Mouse (Mus musculus): ENCODE results near the gene Ppp1r37. TPM values are rescaled to one million over a fixed set of nuclear protein-coding genes. Genes with fewer than 3 reads are reported as not detected.

The Ppp1r37 gene
- total RNA-seq, 1 experiment = 25.3 TPM

GRCm38 (mm10) chr7:19565803-19566202, 2.9 kb upstream of the Ppp1r37 start:
- Histone ChIP-seq H3K4me1 (ENCODE audit: control insufficient read depth in 2 of 2, insufficient read depth in 2 of 2, low read length in 2 of 2, poor library complexity in 1 of 2) (peaks cover 0 to 15% of the 10 kb centered on the region in 2 experiments; a peak in 3 of 4 replicates), H3K4me3 (ENCODE audit: insufficient read depth in 1 of 2, low read depth in 1 of 2, low read length in 2 of 2, poor library complexity in 1 of 2, severe bottlenecking in 1 of 2) (no peak overlapping the region), H3K9me3 (ENCODE audit: control insufficient read depth, insufficient read depth, low read depth, low read length) (no peaks in the 10 kb centered on the region), H3K27ac (ENCODE audit: insufficient read depth, low read depth, low read length, poor library complexity, severe bottlenecking) (no peak overlapping the region), H3K36me3 (ENCODE audit: control insufficient read depth, insufficient read depth, low read length, poor library complexity, severe bottlenecking) (peaks cover 21% of the 10 kb centered on the region), H3K9ac (ENCODE audit: insufficient read depth, low read depth, low read length, poor library complexity, severe bottlenecking) (no peak overlapping the region)
- DNase-seq (ENCODE audit: low read depth, low spot score) = no peak
- in situ Hi-C loops (cut with MboI; ENCODE audit: low sequenced_read_pairs in 2 of 2, unreplicated experiment in 2 of 2) = no loop called here
- TF ChIP-seq HCFC1 (IDR thresholded peaks at IDR 0.05; ENCODE audit: borderline replicate concordance, insufficient read depth, low read length) (no peak), ZC3H11A (IDR thresholded peaks at IDR 0.05; ENCODE audit: borderline replicate concordance, low read depth, low read length) (no peak), ZNF384 (IDR thresholded peaks at IDR 0.05; ENCODE audit: low read depth, low read length) (no peak), MAFK (IDR thresholded peaks at IDR 0.05; ENCODE audit: insufficient read depth, low read depth, low read length) (no peak), CHD2 (IDR thresholded peaks at IDR 0.05; ENCODE audit: low read depth, low read length) (no peak)

DNA sequence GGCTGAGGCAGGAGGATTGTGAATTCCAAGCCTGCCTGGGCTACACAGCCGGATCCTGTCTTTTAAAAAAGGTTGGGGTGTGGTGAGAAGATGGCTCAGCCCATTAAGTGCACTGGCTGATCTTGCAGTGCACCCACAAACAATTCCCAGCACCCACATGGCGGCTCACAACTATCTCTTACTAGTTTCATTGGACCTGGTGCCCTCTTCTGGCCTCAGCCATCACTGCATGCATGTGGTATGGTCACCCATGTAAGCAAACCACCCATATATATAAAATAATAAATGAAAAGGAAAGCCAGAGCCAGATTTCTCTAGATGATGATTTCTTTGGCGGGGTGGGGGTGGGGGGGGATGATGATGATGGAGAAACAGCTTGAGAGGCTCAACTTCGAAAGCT, 1.6 kb upstream of the Ppp1r37 start:
- no peak overlapping the region for H3K4me3 ChIP-seq (ENCODE audit: insufficient read depth in 1 of 2, low read depth in 1 of 2, low read length in 2 of 2, poor library complexity in 1 of 2, severe bottlenecking in 1 of 2)
- no peaks in the 10 kb centered on the region for H3K9me3 ChIP-seq (ENCODE audit: control insufficient read depth, insufficient read depth, low read depth, low read length)
- H3K36me3 ChIP-seq (ENCODE audit: control insufficient read depth, insufficient read depth, low read length, poor library complexity, severe bottlenecking) = peaks cover 15% of the 10 kb centered on the region
- no peak overlapping the region for H3K27ac ChIP-seq (ENCODE audit: insufficient read depth, low read depth, low read length, poor library complexity, severe bottlenecking)
- no peak for DNase-seq (ENCODE audit: low read depth, low spot score)
- in situ Hi-C loops (cut with MboI; ENCODE audit: low sequenced_read_pairs in 2 of 2, unreplicated experiment in 2 of 2) = no loop called here
- H3K9ac ChIP-seq (ENCODE audit: insufficient read depth, low read depth, low read length, poor library complexity, severe bottlenecking) = no peak overlapping the region
- TF ChIP-seq HCFC1 (IDR thresholded peaks at IDR 0.05; ENCODE audit: borderline replicate concordance, insufficient read depth, low read length) (no peak), ZC3H11A (IDR thresholded peaks at IDR 0.05; ENCODE audit: borderline replicate concordance, low read depth, low read length) (no peak), CHD2 (IDR thresholded peaks at IDR 0.05; ENCODE audit: low read depth, low read length) (no peak), ZNF384 (IDR thresholded peaks at IDR 0.05; ENCODE audit: low read depth, low read length) (no peak), MAFK (IDR thresholded peaks at IDR 0.05; ENCODE audit: insufficient read depth, low read depth, low read length) (no peak)
- peaks cover 0 to 9% of the 10 kb centered on the region in 2 experiments; a peak in 3 of 4 replicates for H3K4me1 ChIP-seq (ENCODE audit: control insufficient read depth in 2 of 2, insufficient read depth in 2 of 2, low read length in 2 of 2, poor library complexity in 1 of 2)

DNA sequence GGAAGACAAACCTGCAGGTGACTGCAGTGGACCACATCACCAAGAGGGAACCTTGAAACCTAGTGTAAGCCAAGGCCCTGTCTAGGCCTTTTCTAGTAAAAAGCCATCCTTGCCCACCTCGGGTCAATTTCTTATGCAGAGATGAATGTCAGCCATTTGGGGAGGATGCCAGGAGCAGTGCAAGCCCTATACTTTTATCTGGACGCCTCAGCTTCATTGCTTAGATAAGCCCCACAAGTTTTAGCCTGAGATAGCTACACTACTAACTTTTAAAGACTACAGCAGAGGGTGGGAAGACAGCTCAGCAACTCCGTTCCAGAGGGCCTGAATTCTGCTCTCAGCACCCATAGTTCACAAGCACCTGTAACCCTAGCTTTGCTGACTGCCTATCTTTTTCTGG, 1.0 kb upstream of the Ppp1r37 start:
- DNase-seq (ENCODE audit: low read depth, low spot score) = no peak

GRCm38 (mm10) chr7:19561765-19562642, 872 bp downstream of the Ppp1r37 start:
- H3K27ac ChIP-seq (ENCODE audit: insufficient read depth, low read depth, low read length, poor library complexity, severe bottlenecking) = 0 out of 2 replicates have a peak overlapping the region, but pooled peaks have one; percentile 41
- peak overlapping the region; percentile 81 to 92 for H3K4me3 ChIP-seq (ENCODE audit: insufficient read depth in 1 of 2, low read depth in 1 of 2, low read length in 2 of 2, poor library complexity in 1 of 2, severe bottlenecking in 1 of 2)
- no peaks in the 10 kb centered on the region for H3K9me3 ChIP-seq (ENCODE audit: control insufficient read depth, insufficient read depth, low read depth, low read length)
- H3K4me1 ChIP-seq (ENCODE audit: control insufficient read depth in 2 of 2, insufficient read depth in 2 of 2, low read length in 2 of 2, poor library complexity in 1 of 2) = peaks cover 2 to 8% of the 10 kb centered on the region in 2 experiments; a peak in 1 of 4 replicates
- in situ Hi-C loops (cut with MboI; ENCODE audit: low sequenced_read_pairs in 2 of 2, unreplicated experiment in 2 of 2) = no loop called here
- H3K36me3 ChIP-seq (ENCODE audit: control insufficient read depth, insufficient read depth, low read length, poor library complexity, severe bottlenecking) = peaks cover 22% of the 10 kb centered on the region
- peak overlapping the region; percentile 90 for H3K9ac ChIP-seq (ENCODE audit: insufficient read depth, low read depth, low read length, poor library complexity, severe bottlenecking)
- DNase-seq (ENCODE audit: low read depth, low spot score) = peak; percentile 75
- TF ChIP-seq HCFC1 (IDR thresholded peaks at IDR 0.05; ENCODE audit: borderline replicate concordance, insufficient read depth, low read length) (peak; percentile 72; the same call in 1 of the 2 replicates), MAFK (IDR thresholded peaks at IDR 0.05; ENCODE audit: insufficient read depth, low read depth, low read length) (no peak), ZC3H11A (IDR thresholded peaks at IDR 0.05; ENCODE audit: borderline replicate concordance, low read depth, low read length) (peak; percentile 100), CHD2 (IDR thresholded peaks at IDR 0.05; ENCODE audit: low read depth, low read length) (no peak), ZNF384 (IDR thresholded peaks at IDR 0.05; ENCODE audit: low read depth, low read length) (no peak)

More for the DNA sequence above, 1.0 kb upstream of the Ppp1r37 start:
- Histone ChIP-seq H3K9me3 (ENCODE audit: control insufficient read depth, insufficient read depth, low read depth, low read length) (no peaks in the 10 kb centered on the region), H3K36me3 (ENCODE audit: control insufficient read depth, insufficient read depth, low read length, poor library complexity, severe bottlenecking) (peaks cover 15% of the 10 kb centered on the region), H3K9ac (ENCODE audit: insufficient read depth, low read depth, low read length, poor library complexity, severe bottlenecking) (no peak overlapping the region), H3K4me3 (ENCODE audit: insufficient read depth in 1 of 2, low read depth in 1 of 2, low read length in 2 of 2, poor library complexity in 1 of 2, severe bottlenecking in 1 of 2) (no peak overlapping the region), H3K27ac (ENCODE audit: insufficient read depth, low read depth, low read length, poor library complexity, severe bottlenecking) (no peak overlapping the region), H3K4me1 (ENCODE audit: control insufficient read depth in 2 of 2, insufficient read depth in 2 of 2, low read length in 2 of 2, poor library complexity in 1 of 2) (peaks cover under 1 to 9% of the 10 kb centered on the region in 2 experiments; a peak in 2 of 4 replicates)
- in situ Hi-C loops (cut with MboI; ENCODE audit: low sequenced_read_pairs in 2 of 2, unreplicated experiment in 2 of 2) = no loop called here
- TF ChIP-seq HCFC1 (IDR thresholded peaks at IDR 0.05; ENCODE audit: borderline replicate concordance, insufficient read depth, low read length) (no peak), ZNF384 (IDR thresholded peaks at IDR 0.05; ENCODE audit: low read depth, low read length) (no peak), CHD2 (IDR thresholded peaks at IDR 0.05; ENCODE audit: low read depth, low read length) (no peak), MAFK (IDR thresholded peaks at IDR 0.05; ENCODE audit: insufficient read depth, low read depth, low read length) (no peak), ZC3H11A (IDR thresholded peaks at IDR 0.05; ENCODE audit: borderline replicate concordance, low read depth, low read length) (no peak)
